Mouse (Mus musculus) megakaryocyte-erythroid progenitor cell, adult 5-6 weeks (primary cell): Measurements from ENCODE around the gene Lpp. TPM values are rescaled to one million over a fixed set of nuclear protein-coding genes. Genes with fewer than 3 reads are reported as not detected.

Source experiments
- ATAC-seq: replicated peaks from 2 replicates; pipeline ENCODE4 v1.8.0; 2016; ENCODE audit warnings: mild to moderate bottlenecking, inconsistent platforms; ENCODE audit not compliant: severe bottlenecking, poor library complexity, low FRiP score, low TSS enrichment
- total RNA-seq, 2 experiments: library from RNA; stranded (forward) in 1 of 2; stranded (reverse) in 1 of 2; fragments of 200-1000, 215-1000 nt in 1 of 2; fragments of >200 nt in 1 of 2; fragmentation: Nextera tagmentation in 1 of 2; gene quantifications; 2 replicates each; pipeline ENCODE4 v1.2.3; 2014 to 2017

Lpp gene
- total RNA-seq, 2 experiments from 2014 or later = 0.47 to 3.3 TPM

DNA sequence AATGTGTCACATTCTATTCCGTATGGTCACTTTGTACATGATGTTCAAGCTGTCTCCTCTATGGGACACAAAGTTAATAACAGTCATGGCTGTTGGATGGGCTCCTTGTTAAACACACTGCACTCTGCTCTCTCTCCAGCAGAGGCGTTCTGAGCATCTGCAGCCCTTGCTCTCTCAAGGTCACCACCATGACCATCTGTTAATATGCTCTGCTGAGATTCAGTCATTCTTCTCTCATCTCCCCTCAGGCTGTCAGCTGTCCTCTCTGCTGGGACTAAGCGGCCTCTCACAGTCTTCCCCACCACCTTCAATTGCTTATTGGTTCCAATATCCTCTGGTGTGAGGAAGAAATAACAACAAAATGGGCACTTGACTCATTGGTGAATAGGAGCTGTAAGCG, 425.8 kb downstream of the Lpp start:
- 0 out of 2 replicates have a peak, but pooled peaks have one; percentile 44 for ATAC-seq

DNA sequence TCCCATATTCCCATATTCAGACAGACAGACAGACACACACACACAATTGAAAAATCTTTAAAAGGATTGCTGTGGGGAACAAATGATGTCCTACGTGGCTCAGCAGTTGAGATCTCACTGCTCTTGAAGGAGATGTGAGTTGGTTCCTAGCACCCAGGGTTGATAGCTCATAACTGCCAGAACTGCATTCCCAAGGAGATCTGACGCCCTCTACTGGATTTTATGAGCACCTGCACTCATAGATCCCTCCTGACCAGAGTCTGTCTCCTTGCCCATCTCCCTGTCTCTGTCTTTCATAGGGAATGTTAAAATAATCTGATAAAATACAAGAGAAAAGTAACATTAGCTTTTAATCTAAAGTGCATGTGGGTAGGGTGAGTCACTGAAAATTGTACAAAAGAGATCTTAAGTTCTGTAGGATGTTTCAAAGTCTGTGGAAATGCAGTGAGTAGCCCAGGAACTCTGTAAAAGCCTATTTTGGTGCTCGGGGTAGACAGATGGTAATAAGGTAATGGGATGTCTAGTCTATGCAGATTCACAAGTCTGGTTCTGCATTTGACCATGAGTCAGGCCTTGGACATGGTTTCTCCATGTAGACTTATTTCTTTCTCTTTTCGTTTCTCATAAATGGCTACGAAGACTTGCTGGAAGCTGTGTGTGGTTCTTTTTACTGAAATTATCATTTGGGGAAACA, 429.0 kb downstream of the Lpp start:
- ATAC-seq = no peak

DNA sequence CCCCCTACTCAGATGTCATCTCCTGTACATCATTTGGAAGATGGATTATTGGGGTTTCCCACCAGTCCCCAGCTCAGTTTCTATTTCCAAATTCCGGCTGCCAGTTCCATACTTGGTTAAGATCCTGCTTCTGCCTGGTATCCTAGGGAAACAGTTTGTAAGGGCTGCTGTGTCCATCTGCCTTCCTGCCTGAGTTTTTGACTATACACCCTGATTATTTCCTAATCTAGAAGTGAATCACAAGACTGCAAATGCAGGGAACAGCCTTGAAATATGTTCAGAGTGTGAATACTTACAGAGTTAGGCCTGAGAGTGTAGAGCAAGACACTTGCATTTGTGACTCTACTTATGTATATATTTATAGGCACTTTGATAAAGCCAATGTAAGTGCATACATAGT, 429.6 kb downstream of the Lpp start:
- no peak for ATAC-seq

DNA sequence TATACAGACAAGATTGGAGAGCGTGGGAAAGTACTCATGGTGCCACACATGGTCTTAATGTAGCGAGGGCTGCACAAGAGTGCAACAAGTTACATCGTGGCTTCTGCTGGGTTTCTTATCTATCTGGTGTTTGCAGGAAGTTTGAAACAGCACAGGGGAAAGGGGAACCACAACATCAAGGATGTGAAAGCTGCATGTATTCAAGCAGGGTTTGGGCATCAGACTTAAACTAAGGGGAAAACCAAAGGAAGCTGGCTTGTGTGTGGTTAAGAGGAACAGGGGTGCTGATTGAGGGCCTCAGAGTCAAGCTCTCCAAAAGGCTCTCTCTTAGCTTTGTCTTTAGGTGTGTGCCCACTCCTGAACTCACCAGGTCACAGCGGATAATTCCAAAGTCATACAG, 433.1 kb downstream of the Lpp start:
- 0 out of 2 replicates have a peak, but pooled peaks have one; percentile 47 for ATAC-seq

DNA sequence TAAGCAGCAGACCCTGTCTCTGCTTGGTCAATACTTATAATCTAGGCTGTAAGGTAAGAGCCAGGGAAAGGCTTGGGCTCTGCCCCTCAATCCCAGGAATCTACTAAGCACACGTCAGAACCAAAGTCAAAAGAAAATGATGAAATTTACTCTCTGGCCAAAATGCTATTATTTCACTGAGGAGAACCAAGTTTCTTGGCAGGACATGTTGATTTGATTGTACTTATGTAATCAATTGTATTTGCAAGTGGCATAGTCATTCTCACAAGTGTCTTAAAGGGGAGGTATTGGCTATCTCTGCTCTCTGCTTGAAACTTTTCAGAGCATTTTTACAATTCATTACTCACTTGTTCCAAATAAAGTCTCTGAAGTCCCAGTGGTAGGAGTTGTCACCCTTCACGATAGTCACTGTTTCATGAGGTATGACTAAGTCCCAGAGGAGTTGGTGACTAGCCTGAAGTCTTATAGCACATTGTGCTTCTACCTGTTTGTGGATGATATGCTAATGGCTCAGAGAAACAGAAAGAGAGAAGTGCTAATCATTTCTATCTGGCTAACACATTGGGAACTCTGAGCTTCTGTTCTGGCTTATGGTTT, 435.0 kb downstream of the Lpp start:
- no peak for ATAC-seq

DNA sequence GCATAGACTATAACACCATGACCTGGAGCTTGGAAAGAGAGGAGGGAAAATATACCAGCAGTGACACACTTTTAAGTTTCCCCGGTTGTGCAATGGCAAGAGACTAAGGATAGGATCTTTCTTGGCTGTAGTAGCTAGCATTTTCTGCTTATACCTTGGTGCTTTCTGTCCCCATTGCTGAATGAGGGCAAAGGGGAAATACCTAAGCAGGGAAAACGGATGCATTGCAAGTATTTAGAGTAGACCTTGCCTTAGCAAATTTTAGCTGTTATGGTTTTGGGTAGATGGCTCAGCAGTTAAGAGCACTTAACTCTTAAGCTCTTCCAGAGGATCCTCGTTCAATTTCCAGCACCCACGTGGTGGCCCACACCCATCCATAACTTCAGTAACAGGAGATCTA, 436.6 kb downstream of the Lpp start:
- ATAC-seq = no peak

DNA sequence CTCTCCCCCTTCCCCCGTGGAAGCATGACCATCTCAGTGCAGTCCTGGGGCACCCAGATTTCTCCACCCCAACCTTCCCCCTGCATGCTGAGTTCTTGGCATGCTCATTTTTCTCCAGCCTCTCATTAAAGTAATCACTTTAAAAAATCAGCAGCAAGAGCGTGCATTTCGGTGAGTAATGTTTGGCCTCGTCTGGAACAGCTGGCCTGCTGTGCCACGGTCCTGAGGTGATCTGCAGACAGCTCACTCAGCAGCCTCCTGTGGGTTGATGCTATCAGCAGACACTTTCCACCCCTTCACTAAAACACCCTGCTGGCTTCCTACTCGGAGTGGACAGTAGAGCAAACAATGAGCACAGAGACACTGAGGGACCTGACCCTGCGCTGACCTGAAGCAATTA, 437.6 kb downstream of the Lpp start:
- no peak for ATAC-seq

DNA sequence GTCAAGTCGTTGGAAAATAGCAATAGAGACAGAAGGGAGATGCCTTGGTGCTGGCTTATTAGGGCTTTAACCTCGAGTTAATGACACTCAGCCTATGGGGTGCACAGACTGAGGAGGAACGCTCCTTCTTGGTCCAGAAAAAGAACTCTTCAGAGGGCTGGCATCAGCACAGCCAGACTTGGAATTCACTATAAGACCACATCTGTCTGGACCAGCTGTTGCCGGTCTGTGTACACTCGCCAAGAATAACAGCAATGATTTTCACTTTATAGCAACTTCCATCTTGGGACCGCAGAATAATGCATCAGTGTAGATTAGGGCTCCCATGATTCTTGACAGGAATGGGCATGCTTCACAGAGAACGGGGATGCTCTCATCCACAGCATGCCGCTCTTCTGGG, 439.9 kb downstream of the Lpp start:
- no peak for ATAC-seq

DNA sequence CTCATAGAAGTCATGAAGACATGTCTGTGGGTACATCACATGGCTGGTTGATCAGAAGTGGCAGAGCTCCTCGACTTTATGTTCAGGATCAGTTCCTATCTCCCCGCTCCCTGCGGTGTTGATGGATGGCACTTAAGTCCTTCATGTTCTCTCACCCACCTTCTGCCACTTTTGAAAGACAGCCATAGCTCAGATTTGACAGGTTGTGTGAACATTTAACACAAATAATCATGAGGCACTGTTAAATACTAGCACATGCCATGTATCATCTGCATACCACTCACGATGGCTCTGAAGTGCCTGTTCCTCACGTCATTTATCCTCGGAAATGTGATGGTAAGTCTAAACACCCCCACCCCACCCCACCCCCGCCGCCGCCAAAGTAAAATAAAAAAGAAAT, 441.2 kb downstream of the Lpp start:
- no peak for ATAC-seq

DNA sequence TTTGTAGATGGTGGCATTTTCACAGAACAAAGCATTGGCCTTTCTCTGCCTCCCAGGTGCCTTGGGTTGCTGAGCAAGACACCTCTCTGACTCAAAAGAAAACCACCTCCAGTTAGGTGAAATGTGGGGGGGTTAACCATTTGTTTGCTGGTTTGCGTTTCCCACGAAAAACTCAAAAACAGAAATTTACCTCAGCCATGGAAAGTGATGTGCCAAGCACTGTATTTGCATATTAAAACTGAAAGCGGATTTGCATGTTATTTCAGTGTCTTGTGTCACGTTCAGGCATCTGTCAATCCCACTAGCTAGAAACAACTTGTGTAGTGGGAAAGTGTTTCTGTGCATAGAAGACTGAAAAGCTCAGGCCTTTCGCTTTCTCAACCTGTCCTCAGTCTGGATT, 443.2 kb downstream of the Lpp start:
- no peak for ATAC-seq

DNA sequence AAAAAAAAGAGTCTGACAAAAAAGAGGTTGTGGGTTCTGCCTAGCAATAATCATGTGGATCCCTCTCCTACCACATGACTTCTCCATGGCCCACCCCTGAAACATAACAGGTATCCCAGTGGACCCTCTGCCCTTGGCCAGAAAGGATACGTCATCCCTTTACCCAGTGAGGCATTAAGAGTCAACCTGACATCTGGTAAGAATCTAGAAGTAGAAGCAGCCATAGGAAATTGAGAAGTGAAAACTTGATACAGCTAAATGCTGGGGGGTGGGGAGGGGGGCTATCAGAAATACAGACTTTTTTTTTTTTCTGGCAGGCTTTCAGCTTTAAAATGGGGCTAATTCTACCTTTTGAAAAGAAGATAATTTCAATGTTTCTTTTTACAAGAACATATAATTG, 445.7 kb downstream of the Lpp start:
- no peak for ATAC-seq

DNA sequence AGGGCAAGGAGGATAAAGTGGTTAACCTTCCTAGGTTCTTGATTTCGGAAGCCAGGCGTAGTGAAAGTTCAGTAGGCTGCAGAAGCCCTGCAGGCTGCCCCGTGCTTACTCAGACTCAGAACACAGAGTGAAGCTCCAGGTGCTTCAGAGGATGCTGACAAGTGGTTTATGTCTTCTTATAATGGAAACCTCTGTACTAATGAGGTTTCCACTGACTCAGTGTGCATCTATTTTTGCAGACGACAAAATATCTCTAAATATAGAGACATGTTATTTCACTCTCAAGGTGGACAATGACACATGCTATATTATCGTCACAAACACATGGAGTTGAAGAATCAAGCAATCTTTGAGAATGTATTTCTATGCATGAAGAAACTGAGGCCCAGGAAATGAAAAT, 446.8 kb downstream of the Lpp start:
- no peak for ATAC-seq

DNA sequence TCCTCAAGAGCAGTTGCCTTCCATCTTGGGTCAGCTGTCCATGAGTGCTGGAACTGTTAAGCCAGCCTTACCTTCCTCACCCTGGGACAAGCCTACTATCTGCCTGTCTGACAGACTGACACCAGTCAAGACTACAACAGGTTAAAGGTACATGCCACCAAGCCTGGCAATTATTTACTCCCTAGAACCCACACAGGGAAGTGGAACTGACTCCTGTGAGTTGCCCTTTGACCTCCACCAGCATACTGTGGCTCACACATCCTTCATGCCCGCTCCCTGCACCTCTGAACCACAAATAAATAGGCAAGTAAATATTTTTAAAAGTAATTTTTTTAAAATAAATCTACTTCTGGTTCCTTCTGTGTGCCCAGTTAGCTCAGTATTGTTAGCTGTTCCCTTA, 452.8 kb downstream of the Lpp start:
- no peak for ATAC-seq

DNA sequence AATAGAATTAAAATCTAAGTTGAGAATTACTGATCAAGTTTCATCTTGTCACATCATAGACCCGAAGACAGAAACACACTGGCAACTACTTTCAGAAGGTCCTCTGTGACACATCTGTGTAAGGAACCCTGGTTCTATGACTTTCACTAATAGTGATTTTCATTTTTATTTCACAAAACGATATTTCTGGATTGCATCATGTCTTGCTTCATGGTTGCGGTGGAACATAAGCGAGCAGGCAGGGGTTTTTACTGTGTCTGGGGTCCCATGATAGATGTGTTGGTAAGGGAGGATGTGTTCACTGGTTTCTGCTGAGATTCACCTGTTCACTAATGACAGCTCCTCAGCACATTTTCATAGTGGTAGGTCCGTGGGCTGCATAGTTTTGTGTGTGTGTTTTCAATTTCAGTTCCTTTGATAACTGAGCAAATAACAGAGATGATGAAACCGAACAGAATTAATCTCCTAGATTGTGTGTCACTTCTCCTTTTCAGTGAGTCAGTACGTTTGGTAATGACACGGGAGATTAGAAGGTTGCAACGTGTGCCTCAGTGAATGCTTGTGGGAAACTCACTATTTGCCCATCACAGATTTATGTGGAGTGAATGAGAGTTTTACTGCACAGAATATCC, 466.3 kb downstream of the Lpp start:
- no peak for ATAC-seq

DNA sequence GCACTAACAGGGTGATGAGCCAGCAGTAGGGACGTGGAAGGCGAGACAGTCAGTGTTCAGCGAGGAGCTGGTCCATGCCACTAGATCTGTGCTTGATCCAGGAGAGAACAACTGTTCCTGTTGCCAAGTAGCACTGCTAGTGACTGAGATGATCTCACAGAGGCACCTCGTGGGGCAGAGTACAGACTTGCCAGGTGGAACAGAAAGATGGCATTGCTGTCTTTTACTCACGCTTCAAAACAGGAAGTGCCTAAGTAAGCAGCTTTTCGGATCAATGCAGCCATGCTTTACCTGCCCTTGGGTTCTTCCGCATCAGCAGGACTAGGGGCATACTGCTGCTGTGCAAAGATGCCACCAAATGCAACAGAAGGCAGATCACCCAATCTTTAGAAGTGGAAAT, 467.1 kb downstream of the Lpp start:
- ATAC-seq = no peak

DNA sequence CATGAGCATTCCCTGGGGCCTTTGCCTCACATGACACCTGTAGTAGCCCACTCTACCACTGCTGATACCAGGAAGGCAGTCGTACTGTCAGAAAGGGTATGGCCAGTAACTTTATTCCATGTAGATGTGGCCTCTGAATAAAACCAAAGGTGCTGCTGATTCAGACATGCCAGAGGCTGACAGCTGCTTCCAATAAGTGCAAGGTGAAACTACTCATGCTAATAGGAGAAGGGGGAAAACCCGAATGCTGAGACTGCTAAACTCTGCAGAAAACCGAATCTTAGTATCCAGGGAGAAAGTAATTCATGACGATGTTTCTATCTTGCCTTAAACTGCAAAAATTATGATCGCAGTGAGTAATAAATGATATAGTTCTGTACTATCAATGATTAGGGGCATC, 468.1 kb downstream of the Lpp start:
- no peak for ATAC-seq

DNA sequence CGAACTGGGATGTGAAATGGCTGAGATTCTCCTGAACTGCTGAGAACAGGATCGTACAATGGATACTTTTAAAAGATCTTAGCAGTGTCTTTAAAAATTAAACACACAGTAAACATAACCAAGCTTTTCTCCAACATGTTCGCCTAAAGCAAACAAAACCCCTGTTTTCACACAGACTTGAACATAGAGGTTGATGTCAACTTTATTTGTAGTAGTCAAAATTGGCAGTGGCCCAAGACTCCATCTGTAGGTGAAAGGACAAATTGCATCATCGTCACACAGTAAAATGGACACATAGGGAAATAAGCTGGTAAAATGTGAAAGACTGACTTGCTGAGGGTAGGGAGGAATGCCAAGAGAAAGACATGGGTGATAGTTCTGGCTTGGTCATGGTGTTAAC, 480.9 kb downstream of the Lpp start:
- no peak for ATAC-seq

DNA sequence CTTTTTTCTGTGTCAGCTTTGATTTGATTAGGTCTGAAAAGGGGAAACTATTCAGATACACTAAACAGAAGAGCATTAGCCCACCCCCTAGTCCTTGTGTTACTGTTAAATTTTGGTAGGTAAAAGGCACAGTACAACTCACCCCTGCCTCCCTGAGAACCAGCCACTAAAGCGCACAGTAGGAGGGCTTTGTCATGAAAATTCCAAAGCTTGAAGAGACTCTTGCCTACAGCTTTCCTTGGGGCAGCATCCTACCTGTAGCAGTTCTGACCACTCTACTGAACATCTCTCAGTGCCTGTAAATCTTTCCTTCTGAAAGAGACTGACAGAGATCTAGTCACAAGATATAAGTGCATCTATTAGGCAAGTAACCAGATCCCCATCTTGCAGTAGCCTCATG, 482.4 kb downstream of the Lpp start:
- no peak for ATAC-seq

DNA sequence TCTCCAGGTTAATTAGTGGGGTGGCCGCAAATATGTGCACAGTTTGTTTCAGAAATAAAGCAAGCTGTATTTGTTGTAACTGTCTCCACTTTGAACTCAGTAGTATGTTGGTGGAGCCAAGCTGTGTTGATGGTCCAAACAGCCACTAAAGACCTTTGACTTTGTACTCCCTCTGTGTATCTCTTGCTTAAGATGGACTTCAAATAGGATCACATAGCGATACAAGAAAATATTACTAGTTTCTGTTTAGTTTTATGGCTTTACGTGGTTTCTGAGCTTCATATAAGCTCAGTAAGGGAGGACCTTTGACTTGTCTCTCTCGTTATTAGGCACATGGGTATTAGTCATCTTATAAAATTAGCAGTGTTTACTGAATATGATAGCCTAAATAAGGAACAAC, 485.7 kb downstream of the Lpp start:
- no peak for ATAC-seq

DNA sequence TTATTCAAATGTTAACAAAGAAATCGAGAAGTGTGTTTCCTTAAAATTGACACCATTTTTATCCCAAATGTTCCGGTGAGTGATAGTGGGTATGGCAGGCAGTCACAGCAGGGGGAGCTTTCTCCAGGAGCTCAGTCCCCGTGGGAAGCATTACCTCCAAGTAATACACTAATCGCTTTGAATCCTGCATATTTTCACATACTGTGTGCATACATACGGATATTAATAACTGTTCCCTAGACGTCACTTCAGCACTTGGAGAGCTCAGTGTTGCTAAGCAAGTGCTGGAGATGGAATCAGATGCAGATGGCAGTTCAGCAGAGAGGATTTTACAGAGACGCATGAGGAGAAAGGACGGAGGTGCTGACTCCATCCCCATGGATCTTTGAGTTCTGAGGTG, 487.4 kb downstream of the Lpp start:
- no peak for ATAC-seq
